Mouse (Mus musculus) G1E (cell line): ENCODE results near the gene Adra1d. TPM values are rescaled to one million over a fixed set of nuclear protein-coding genes. Genes with fewer than 3 reads are reported as not detected.

Source experiments
- ATAC-seq: 2 replicates; pipeline ENCODE4 v1.8.0; 2016; ENCODE audit warnings: mild to moderate bottlenecking; ENCODE audit not compliant: insufficient number of reproducible peaks, poor library complexity, low FRiP score, severe bottlenecking; ENCODE audit errors: extremely low read depth
- DNase-seq: peaks from one replicate; pipeline ENCODE4 v3.0.0; 2012; ENCODE audit warnings: low spot score
- H3K27me3 ChIP-seq: 2 replicates; pipeline ENCODE4 v1.6.1; 2012; ENCODE audit warnings: mild to moderate bottlenecking, low read length, inconsistent platforms; ENCODE audit not compliant: insufficient read depth
- H3K36me3 ChIP-seq: replicated peaks from 2 replicates; pipeline ENCODE3; 2012; ENCODE audit warnings: mild to moderate bottlenecking, inconsistent platforms
- H3K4me1 ChIP-seq: 2 replicates; pipeline ENCODE4 v1.6.1; 2012; ENCODE audit warnings: low read depth, low read length, inconsistent platforms, mixed read lengths; ENCODE audit not compliant: insufficient read depth
- H3K4me3 ChIP-seq: 2 replicates; pipeline ENCODE4 v1.5.1; 2012; ENCODE audit warnings: low read depth, mild to moderate bottlenecking, inconsistent platforms, low read length, moderate library complexity, mixed read lengths
- H3K9me3 ChIP-seq: replicated peaks from 2 replicates; pipeline ENCODE4 v1.6.1; 2012; ENCODE audit warnings: inconsistent platforms
- CTCF ChIP-seq: IDR thresholded peaks from 2 replicates; pipeline ENCODE4 v1.5.1; 2012; ENCODE audit warnings: low read depth, low read length, inconsistent platforms, mixed read lengths
- GATA1 ChIP-seq: IDR thresholded peaks from 2 replicates; pipeline ENCODE4 v1.6.1; 2012; ENCODE audit warnings: borderline replicate concordance, low read length, inconsistent platforms, mixed read lengths
- GATA2 ChIP-seq: IDR thresholded peaks from 2 replicates; pipeline ENCODE4 v1.6.1; 2012; ENCODE audit warnings: low read depth, low read length, inconsistent platforms, borderline replicate concordance
- POLR2AphosphoS5 ChIP-seq: IDR thresholded peaks from 2 replicates; pipeline ENCODE4 v1.6.1; 2012; ENCODE audit warnings: low read depth, low read length, inconsistent platforms; ENCODE audit not compliant: insufficient replicate concordance
- TAL1 ChIP-seq: conservative IDR thresholded peaks from 2 replicates; pipeline ENCODE4 v1.6.1; 2012; ENCODE audit warnings: low read depth, low read length, inconsistent platforms, mixed read lengths
- polyA plus RNA-seq: library from polyadenylated mRNA; stranded (reverse); fragments of >175 nt; gene quantifications from 2 replicates; pipeline ENCODE4 v1.2.3, GENCODE M21; 2012
- total RNA-seq, 2 experiments: library from RNA; stranded (forward) in 1 of 2; stranded (reverse) in 1 of 2; fragments of 200-1000 nt in 1 of 2; fragments of >200 nt in 1 of 2; fragmentation: Nextera tagmentation in 1 of 2; gene quantifications; 2 replicates each; pipeline ENCODE4 v1.2.3; 2014 to 2017

Adra1d gene
- total and polyA plus RNA-seq, 3 experiments = not detected

DNA sequence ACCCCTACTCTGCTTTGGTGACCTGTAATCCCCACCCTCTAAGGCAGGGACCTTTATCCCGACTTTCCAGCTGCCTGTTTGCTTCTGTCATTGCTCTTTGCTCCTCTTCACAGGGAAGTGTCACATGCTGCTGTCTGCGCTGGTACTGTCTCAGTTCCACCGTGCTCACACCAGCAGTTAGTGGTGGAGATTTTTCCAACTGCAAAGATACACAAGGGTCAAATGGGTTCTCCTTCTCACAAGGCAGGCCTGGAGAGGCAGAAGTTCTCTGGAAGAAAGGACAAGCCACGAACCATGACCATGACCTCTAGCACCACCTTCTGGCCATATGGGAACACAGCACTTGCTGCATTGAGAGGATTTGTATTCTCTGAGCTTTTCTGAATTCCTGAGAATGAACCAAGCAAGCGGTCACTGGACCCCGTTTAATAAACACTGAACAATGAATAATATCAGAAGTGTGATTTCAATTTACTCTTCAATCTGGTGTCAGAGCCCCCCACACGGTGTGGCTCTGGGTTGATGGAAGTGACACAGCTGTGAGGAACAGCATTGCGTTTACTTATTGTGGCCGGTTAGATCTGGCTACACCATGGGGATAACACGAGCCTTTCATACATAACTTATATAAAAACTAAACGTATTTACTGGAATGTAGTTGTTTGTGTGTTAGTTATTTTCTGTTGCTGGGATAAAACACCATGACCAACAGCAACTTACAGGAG lies 32.0 kb downstream of the Adra1d start:
- Histone ChIP-seq H3K36me3 (no peaks in the 10 kb centered on the region), H3K27me3 (peaks cover 5% of the 10 kb centered on the region; the same call in 1 of the 2 replicates), H3K4me1 (no peaks in the 10 kb centered on the region), H3K9me3 (no peaks in the 10 kb centered on the region), H3K4me3 (no peak overlapping the region)
- no peak for ATAC-seq
- DNase-seq = peak; percentile 30
- TF ChIP-seq CTCF = peak; percentile 76
- no peak for TF ChIP-seq TAL1
- no peak for TF ChIP-seq GATA2
- TF ChIP-seq GATA1 = no peak

DNA sequence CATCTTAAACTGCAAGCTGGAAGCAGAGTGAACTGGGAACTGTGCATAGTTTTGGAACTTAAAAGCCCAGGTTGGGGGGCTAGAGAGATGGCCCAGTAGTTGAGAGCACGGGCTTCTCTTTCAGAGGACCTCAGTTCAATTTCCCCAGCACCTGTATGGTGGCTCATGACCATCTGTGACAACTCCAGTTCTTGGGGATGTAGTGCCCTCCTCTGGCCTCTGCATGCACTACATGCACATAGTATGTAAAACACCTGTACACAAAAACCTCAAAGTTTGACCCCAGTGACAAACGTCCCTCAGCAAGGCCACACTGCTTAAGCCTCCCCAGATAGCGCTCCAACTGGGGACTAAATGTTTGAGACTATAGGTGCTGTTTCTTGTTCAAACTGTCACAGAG lies 35.0 kb downstream of the Adra1d start:
- ATAC-seq (no peak), DNase-seq (no peak)
- Histone ChIP-seq H3K4me1 (no peaks in the 10 kb centered on the region), H3K27me3 (peaks cover 2% of the 10 kb centered on the region; the same call in 1 of the 2 replicates), H3K9me3 (no peaks in the 10 kb centered on the region), H3K36me3 (no peaks in the 10 kb centered on the region), H3K4me3 (no peak overlapping the region)
- TF ChIP-seq GATA2 (no peak), CTCF (no peak), POLR2AphosphoS5 (no peak), TAL1 (no peak), GATA1 (no peak)

DNA sequence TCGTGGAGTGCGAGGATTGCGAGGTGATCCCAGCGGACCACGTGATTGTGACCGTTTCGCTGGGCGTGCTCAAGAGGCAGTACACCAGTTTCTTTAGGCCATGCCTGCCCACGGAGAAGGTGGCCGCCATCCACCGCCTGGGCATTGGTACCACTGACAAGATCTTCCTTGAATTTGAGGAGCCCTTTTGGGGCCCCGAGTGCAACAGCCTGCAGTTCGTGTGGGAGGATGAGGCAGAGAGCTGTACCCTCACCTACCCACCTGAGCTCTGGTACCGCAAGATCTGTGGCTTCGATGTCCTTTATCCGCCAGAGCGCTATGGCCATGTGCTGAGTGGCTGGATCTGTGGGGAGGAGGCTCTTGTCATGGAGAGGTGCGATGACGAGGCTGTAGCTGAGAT lies 41.3 kb downstream of the Adra1d start:
- TF ChIP-seq GATA2 = no peak
- no peak for TF ChIP-seq CTCF
- no peak for TF ChIP-seq TAL1
- TF ChIP-seq POLR2AphosphoS5 = no peak
- Histone ChIP-seq H3K36me3 (no peaks in the 10 kb centered on the region), H3K9me3 (no peaks in the 10 kb centered on the region), H3K4me1 (0 out of 2 replicates have a peak, but pooled peaks cover 2% of the 10 kb centered on the region), H3K4me3 (no peak overlapping the region), H3K27me3 (peaks cover 7% of the 10 kb centered on the region; the same call in 1 of the 2 replicates)
- DNase-seq (no peak), ATAC-seq (no peak)

DNA sequence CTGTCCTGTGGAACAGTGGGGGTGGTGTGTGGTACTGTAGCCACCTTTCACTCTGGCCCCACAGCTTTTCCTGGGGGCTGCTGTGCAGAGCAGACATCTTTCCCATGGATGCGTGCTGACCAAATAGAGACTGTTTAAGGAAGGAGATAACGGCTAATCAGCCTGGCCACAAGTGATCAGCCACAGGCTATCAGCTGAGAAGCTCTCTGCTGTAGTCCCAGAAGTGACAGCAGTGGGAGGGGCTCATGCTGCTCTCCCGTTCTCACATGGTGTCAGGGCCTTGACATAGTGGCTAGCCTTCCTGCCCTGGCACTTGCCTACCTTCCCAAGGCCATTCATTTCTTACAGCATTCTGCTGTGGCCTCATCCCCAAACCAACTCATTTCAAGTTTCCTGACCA lies 43.3 kb downstream of the Adra1d start:
- no peak for DNase-seq
- TF ChIP-seq GATA2 (no peak), GATA1 (no peak), POLR2AphosphoS5 (no peak), CTCF (no peak), TAL1 (no peak)
- Histone ChIP-seq H3K4me1 (0 out of 2 replicates have a peak, but pooled peaks cover 2% of the 10 kb centered on the region), H3K36me3 (no peaks in the 10 kb centered on the region), H3K4me3 (no peak overlapping the region), H3K27me3 (peaks cover 7% of the 10 kb centered on the region; the same call in 1 of the 2 replicates), H3K9me3 (no peaks in the 10 kb centered on the region)
- ATAC-seq = peak; percentile 22; the same call in 1 of the 2 replicates

DNA sequence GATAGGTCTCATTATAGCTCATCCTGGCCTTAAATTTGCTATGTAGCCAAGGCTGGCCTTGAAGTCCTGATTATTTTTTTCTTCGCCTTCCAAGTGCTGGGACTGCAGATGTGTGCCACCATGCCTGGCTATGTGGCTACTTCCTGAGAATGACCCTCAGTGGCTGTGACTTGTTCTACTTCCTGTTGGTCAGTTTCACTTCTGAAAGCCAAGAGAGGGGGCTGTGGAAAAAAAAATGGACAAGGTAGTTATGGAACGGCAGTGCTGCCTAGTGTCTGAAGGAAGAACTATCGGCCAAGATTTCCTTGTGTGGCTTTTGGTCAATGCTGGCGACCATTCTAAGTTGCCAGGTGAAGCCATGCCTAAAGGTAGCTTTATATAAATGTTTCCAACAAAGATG lies 44.5 kb downstream of the Adra1d start:
- no peaks in the 10 kb centered on the region for H3K36me3 ChIP-seq
- 0 out of 2 replicates have a peak, but pooled peaks cover 2% of the 10 kb centered on the region for H3K4me1 ChIP-seq
- ATAC-seq (no peak), DNase-seq (no peak)
- peaks cover 7% of the 10 kb centered on the region; the same call in 1 of the 2 replicates for H3K27me3 ChIP-seq
- no peaks in the 10 kb centered on the region for H3K9me3 ChIP-seq
- no peak overlapping the region for H3K4me3 ChIP-seq
- TF ChIP-seq GATA2 = no peak
- no peak for TF ChIP-seq GATA1
- no peak for TF ChIP-seq CTCF
- TF ChIP-seq POLR2AphosphoS5 = no peak
- TF ChIP-seq TAL1 = no peak

DNA sequence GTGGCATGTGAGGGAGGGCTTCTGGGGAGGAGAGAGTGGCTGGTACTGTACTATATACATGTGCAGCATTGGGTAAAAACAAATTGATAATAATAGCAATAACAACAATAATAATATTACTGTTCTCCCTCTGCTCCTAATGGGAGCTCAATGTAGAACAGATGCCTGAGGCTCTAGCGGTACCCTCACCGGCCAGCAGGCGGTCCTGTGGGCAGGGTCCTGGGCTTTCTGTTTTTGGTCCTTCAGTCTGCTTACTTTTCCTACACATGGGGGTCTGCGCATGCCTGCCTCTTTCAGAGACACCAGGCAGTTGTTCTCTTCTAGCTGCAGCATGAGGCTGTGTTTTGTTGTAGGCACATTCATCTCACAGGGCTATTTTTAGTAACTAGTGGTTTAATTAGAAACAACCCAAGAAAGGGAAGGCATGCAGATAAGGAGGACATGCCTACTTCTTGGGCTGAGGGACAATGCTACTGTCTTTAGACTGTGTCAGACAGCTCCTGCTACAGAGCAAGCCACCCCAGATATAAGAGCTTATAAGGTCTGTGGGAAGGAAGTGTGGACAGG lies 47.9 kb downstream of the Adra1d start:
- 0 out of 2 replicates have a peak, but pooled peaks cover 5% of the 10 kb centered on the region for H3K4me1 ChIP-seq
- H3K4me3 ChIP-seq = no peak overlapping the region
- TF ChIP-seq GATA1 (no peak), POLR2AphosphoS5 (no peak), TAL1 (no peak), GATA2 (no peak), CTCF (no peak)
- ATAC-seq (no peak), DNase-seq (no peak)
- no peaks in the 10 kb centered on the region for H3K9me3 ChIP-seq
- H3K27me3 ChIP-seq = peaks cover 10% of the 10 kb centered on the region; the same call in 1 of the 2 replicates
- no peaks in the 10 kb centered on the region for H3K36me3 ChIP-seq
